Comparison of ENCODE assay signal across 28 mouse cellular contexts in the genomic region with DNA sequence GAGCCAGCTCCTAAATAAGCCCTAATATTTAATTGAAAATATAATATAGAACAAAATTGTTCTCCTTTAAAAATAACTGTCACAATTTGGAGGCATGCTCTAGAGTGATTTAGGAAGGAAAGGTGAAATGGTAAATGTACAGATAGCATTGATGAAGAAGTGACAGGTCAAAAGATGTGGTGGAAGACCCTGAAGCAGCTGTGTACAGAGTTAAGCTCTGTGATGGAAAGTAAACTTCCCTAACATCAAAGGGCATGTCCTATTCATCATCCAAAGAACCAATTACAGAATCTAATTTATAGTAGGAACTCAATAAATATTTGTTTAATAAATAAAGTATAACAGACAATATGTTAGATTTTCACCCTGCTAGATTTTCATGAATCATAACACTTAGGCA.
"Had no signal": no experiment of that assay in that cellular context is flagged by ENCODE, and none has a peak within 500 bp of the region (broad histone marks: within the 10 kb centered on the region; RNA-seq: fewer than 3 reads in every experiment).

No protein-coding gene starts in this region.

- H3K27ac ChIP-seq: embryonic facial prominence, embryonic 10.5 days; embryonic facial prominence, embryonic 12.5 days; embryonic facial prominence, embryonic 13.5 days; embryonic facial prominence, embryonic 15.5 days; forebrain, embryonic 10.5 days; forebrain, embryonic 12.5 days; forebrain, embryonic 13.5 days; forebrain, embryonic 15.5 days; gastrocnemius, adult 2 months; heart, adult 2 months had no signal

- H3K36me3 ChIP-seq: embryonic facial prominence, embryonic 10.5 days; embryonic facial prominence, embryonic 12.5 days; embryonic facial prominence, embryonic 13.5 days; embryonic facial prominence, embryonic 15.5 days; forebrain, embryonic 10.5 days; forebrain, embryonic 12.5 days; forebrain, embryonic 15.5 days had no signal

- H3K9ac ChIP-seq: embryonic facial prominence, embryonic 12.5 days; embryonic facial prominence, embryonic 13.5 days; embryonic facial prominence, embryonic 15.5 days; forebrain, embryonic 12.5 days; forebrain, embryonic 13.5 days; forebrain, embryonic 15.5 days; forebrain, postnatal 0 days had no signal

- H3K4me2 ChIP-seq: embryonic facial prominence, embryonic 12.5 days; embryonic facial prominence, embryonic 13.5 days; embryonic facial prominence, embryonic 15.5 days; forebrain, embryonic 12.5 days; forebrain, embryonic 13.5 days; forebrain, embryonic 15.5 days had no signal

- H3K4me3 ChIP-seq: embryonic facial prominence, embryonic 10.5 days; embryonic facial prominence, embryonic 12.5 days; embryonic facial prominence, embryonic 13.5 days; embryonic facial prominence, embryonic 15.5 days; erythroblast, embryonic 14.5 days; forebrain, embryonic 10.5 days; forebrain, embryonic 12.5 days; forebrain, embryonic 13.5 days; forebrain, embryonic 15.5 days; gastrocnemius, adult 2 months; heart, adult 2 months had no signal

- ATAC-seq: forebrain, embryonic 13.5 days; forebrain, embryonic 15.5 days; forebrain, embryonic 16.5 days; forebrain, postnatal 0 days had no signal

- H3K27me3 ChIP-seq: embryonic facial prominence, embryonic 12.5 days; embryonic facial prominence, embryonic 13.5 days; embryonic facial prominence, embryonic 15.5 days; forebrain, embryonic 12.5 days; forebrain, embryonic 13.5 days; forebrain, embryonic 15.5 days had no signal

- DNase-seq: cerebellum, adult 18-20 months; cerebellum, adult 2 months; cerebellum, adult 8-10 months; cerebellum, adult 9-10 months; cerebellum, adult 9-11 months; cerebellum, postnatal 10 days; cerebellum, postnatal 14 days; cerebellum, postnatal 25 days; cerebellum, postnatal 36 days; forebrain, postnatal 0 days; gastrocnemius, adult 2 months; gastrocnemius, postnatal 10 days; gastrocnemius, postnatal 14 days; gastrocnemius, postnatal 25 days; gastrocnemius, postnatal 36 days; heart, adult 11 months; heart, adult 18-20 months; heart, adult 2 months had no signal

- H3K9me3 ChIP-seq: embryonic facial prominence, embryonic 10.5 days; embryonic facial prominence, embryonic 12.5 days; embryonic facial prominence, embryonic 13.5 days; embryonic facial prominence, embryonic 15.5 days; forebrain, embryonic 10.5 days; forebrain, embryonic 12.5 days; forebrain, embryonic 13.5 days; forebrain, embryonic 15.5 days had no signal

- H3K4me1 ChIP-seq: embryonic facial prominence, embryonic 10.5 days; embryonic facial prominence, embryonic 12.5 days; embryonic facial prominence, embryonic 13.5 days; embryonic facial prominence, embryonic 15.5 days; forebrain, embryonic 13.5 days; forebrain, embryonic 15.5 days had no signal
